Mouse (Mus musculus) limb, embryonic 10.5 days (tissue): ENCODE data around the gene Tmem45a2. TPM values are rescaled to one million over a fixed set of nuclear protein-coding genes. Genes with fewer than 3 reads are reported as not detected.

Source experiments
- DNase-seq: peaks from one replicate; pipeline ENCODE4 v3.0.0-alpha.2; 2017; ENCODE audit warnings: low spot score
- H3K27ac ChIP-seq: fragments of 300-500 bp; sonication (generic); 2 replicates; pipeline ENCODE4 v1.5.1; 2016; ENCODE audit warnings: mild to moderate bottlenecking
- H3K27me3 ChIP-seq: fragments of 300-500 bp; sonication (generic); 2 replicates; pipeline ENCODE4 v1.6.1; 2016; ENCODE audit warnings: low read depth, mild to moderate bottlenecking; ENCODE audit not compliant: poor library complexity, severe bottlenecking
- H3K36me3 ChIP-seq: fragments of 300-500 bp; sonication (generic); 2 replicates; pipeline ENCODE4 v1.6.1; 2016; ENCODE audit warnings: mild to moderate bottlenecking, moderate library complexity
- H3K4me1 ChIP-seq: fragments of 300-500 bp; sonication (generic); 2 replicates; pipeline ENCODE4 v1.6.1; 2016
- H3K4me3 ChIP-seq: fragments of 300-500 bp; sonication (generic); 2 replicates; pipeline ENCODE4 v1.5.1; 2016; ENCODE audit warnings: mild to moderate bottlenecking, moderate library complexity
- H3K9me3 ChIP-seq: fragments of 300-500 bp; sonication (generic); replicated peaks from 2 replicates; pipeline ENCODE4 v1.6.1; 2016; ENCODE audit warnings: mild to moderate bottlenecking
- WGBS: fragments of 180-500 bp; shearing (Covaris S2); methylation state at CpG from one replicate; pipeline ENCODE4 v1.1.7; 2016; 5-methylcytosine and 5-hydroxymethylcytosine counted together
- polyA plus RNA-seq: library from polyadenylated mRNA; unstranded; fragments of >200 nt; fragmentation: Nextera tagmentation; extraction: Ambion mirVana; gene quantifications from 2 replicates; pipeline ENCODE4 v1.2.1, GENCODE M21; 2016

Tmem45a2 gene
- polyA plus RNA-seq: not detected in 2 replicates

GRCm38 (mm10) chr16:57071132-57071639 is at the start of gene Tmem45a2:
Gene Tmem45a2, minus strand, starts transcription at chr16:57071372.
- no peak for DNase-seq
- WGBS: 91% methylated on average over 5 of the region's 5 CpGs

GRCm38 (mm10) chr16:57117562-57117961 is 46.4 kb upstream of the Tmem45a2 start:
- no peak for DNase-seq
- H3K4me3 ChIP-seq: no peak overlapping the region
- H3K27me3 ChIP-seq: no peaks in the 10 kb centered on the region
- H3K4me1 ChIP-seq: peaks cover 2% of the 10 kb centered on the region; the same call in 1 of the 2 replicates
- WGBS: 82% methylated on average over 2 of the region's 2 CpGs
- no peaks in the 10 kb centered on the region for H3K9me3 ChIP-seq
- no peaks in the 10 kb centered on the region for H3K36me3 ChIP-seq
- H3K27ac ChIP-seq: no peak overlapping the region

More at GRCm38 (mm10) chr16:57071132-57071639, at the start of gene Tmem45a2:
- Histone ChIP-seq H3K4me3 (no peak within 1 kb of the TSS), H3K9me3 (no peaks in the 10 kb centered on the region), H3K36me3 (no peaks in the 10 kb centered on the region), H3K27ac (no peak within 1 kb of the TSS), H3K27me3 (no peaks in the 10 kb centered on the region), H3K4me1 (no peaks in the 10 kb centered on the region)

GRCm38 (mm10) chr16:57116066-57116465 is 44.9 kb upstream of the Tmem45a2 start:
- no peaks in the 10 kb centered on the region for H3K9me3 ChIP-seq
- no peak for DNase-seq
- H3K36me3 ChIP-seq: no peaks in the 10 kb centered on the region
- H3K4me3 ChIP-seq: no peak overlapping the region
- no peak overlapping the region for H3K27ac ChIP-seq
- H3K4me1 ChIP-seq: no peaks in the 10 kb centered on the region
- no peaks in the 10 kb centered on the region for H3K27me3 ChIP-seq

- no peak overlapping the region for H3K27ac ChIP-seq
- no peak for DNase-seq
- no peak overlapping the region for H3K4me3 ChIP-seq
- H3K36me3 ChIP-seq: no peaks in the 10 kb centered on the region
- no peaks in the 10 kb centered on the region for H3K27me3 ChIP-seq
- H3K9me3 ChIP-seq: no peaks in the 10 kb centered on the region
- WGBS: 83% methylated on average over 5 of the region's 5 CpGs
- H3K4me1 ChIP-seq: no peaks in the 10 kb centered on the region
Observed at GRCm38 (mm10) chr16:57106185-57106960, 35.2 kb upstream of the Tmem45a2 start.

GRCm38 (mm10) chr16:57101174-57101573 is 30.0 kb upstream of the Tmem45a2 start:
- WGBS: 85% methylated on average over 1 of the region's 1 CpGs
- H3K9me3 ChIP-seq: no peaks in the 10 kb centered on the region
- no peaks in the 10 kb centered on the region for H3K4me1 ChIP-seq
- no peaks in the 10 kb centered on the region for H3K27me3 ChIP-seq
- no peak overlapping the region for H3K27ac ChIP-seq
- H3K36me3 ChIP-seq: no peaks in the 10 kb centered on the region
- DNase-seq: no peak
- H3K4me3 ChIP-seq: no peak overlapping the region

- Histone ChIP-seq H3K27ac (no peak overlapping the region), H3K9me3 (no peaks in the 10 kb centered on the region), H3K4me3 (no peak overlapping the region), H3K27me3 (no peaks in the 10 kb centered on the region), H3K4me1 (no peaks in the 10 kb centered on the region), H3K36me3 (no peaks in the 10 kb centered on the region)
- 80% methylated on average over 5 of the region's 5 CpGs for WGBS
- DNase-seq: no peak
Observed at GRCm38 (mm10) chr16:57099572-57100237, 28.5 kb upstream of the Tmem45a2 start.

- Histone ChIP-seq H3K36me3 (no peaks in the 10 kb centered on the region), H3K27me3 (no peaks in the 10 kb centered on the region), H3K9me3 (no peaks in the 10 kb centered on the region), H3K4me3 (no peak overlapping the region), H3K27ac (no peak overlapping the region), H3K4me1 (no peaks in the 10 kb centered on the region)
- no peak for DNase-seq
- WGBS: 70% methylated on average over 7 of the region's 7 CpGs
Observed at GRCm38 (mm10) chr16:57098468-57099144, 27.4 kb upstream of the Tmem45a2 start.

GRCm38 (mm10) chr16:57092911-57093605 is 21.9 kb upstream of the Tmem45a2 start:
- H3K9me3 ChIP-seq: no peaks in the 10 kb centered on the region
- no peaks in the 10 kb centered on the region for H3K27me3 ChIP-seq
- H3K4me3 ChIP-seq: no peak overlapping the region
- DNase-seq: no peak
- WGBS: 71% methylated on average over 6 of the region's 6 CpGs
- no peak overlapping the region for H3K27ac ChIP-seq
- H3K36me3 ChIP-seq: no peaks in the 10 kb centered on the region
- H3K4me1 ChIP-seq: no peaks in the 10 kb centered on the region

GRCm38 (mm10) chr16:57092460-57092859 is 21.3 kb upstream of the Tmem45a2 start:
- no peaks in the 10 kb centered on the region for H3K9me3 ChIP-seq

GRCm38 (mm10) chr16:57079577-57079976 is 8.4 kb upstream of the Tmem45a2 start:
- WGBS: 83% methylated on average over 4 of the region's 4 CpGs
- no peaks in the 10 kb centered on the region for H3K27me3 ChIP-seq
- no peak overlapping the region for H3K4me3 ChIP-seq
- H3K27ac ChIP-seq: no peak overlapping the region
- H3K9me3 ChIP-seq: no peaks in the 10 kb centered on the region
- no peaks in the 10 kb centered on the region for H3K4me1 ChIP-seq
- DNase-seq: no peak
- no peaks in the 10 kb centered on the region for H3K36me3 ChIP-seq

More at GRCm38 (mm10) chr16:57092460-57092859, 21.3 kb upstream of the Tmem45a2 start:
- Histone ChIP-seq H3K4me1 (no peaks in the 10 kb centered on the region), H3K36me3 (no peaks in the 10 kb centered on the region), H3K27ac (no peak overlapping the region), H3K27me3 (no peaks in the 10 kb centered on the region), H3K4me3 (no peak overlapping the region)
- WGBS: 55% methylated on average over 4 of the region's 4 CpGs
- peak; percentile 60 for DNase-seq

- Histone ChIP-seq H3K27ac (no peak overlapping the region), H3K27me3 (no peaks in the 10 kb centered on the region), H3K4me1 (no peaks in the 10 kb centered on the region), H3K4me3 (no peak overlapping the region), H3K9me3 (no peaks in the 10 kb centered on the region), H3K36me3 (no peaks in the 10 kb centered on the region)
- WGBS: 84% methylated on average over 7 of the region's 7 CpGs
- DNase-seq: no peak
Observed at GRCm38 (mm10) chr16:57075986-57076385, 4.8 kb upstream of the Tmem45a2 start.

GRCm38 (mm10) chr16:57062045-57062444 is 9.1 kb downstream of the Tmem45a2 start:
- 90% methylated on average over 3 of the region's 3 CpGs for WGBS
- H3K9me3 ChIP-seq: no peaks in the 10 kb centered on the region
- H3K36me3 ChIP-seq: no peaks in the 10 kb centered on the region
- H3K27me3 ChIP-seq: no peaks in the 10 kb centered on the region
- DNase-seq: no peak
- no peak overlapping the region for H3K27ac ChIP-seq
- no peaks in the 10 kb centered on the region for H3K4me1 ChIP-seq
- no peak overlapping the region for H3K4me3 ChIP-seq
